Mouse (Mus musculus): ENCODE data around the gene Fyn. TPM values are rescaled to one million over a fixed set of nuclear protein-coding genes. Genes with fewer than 3 reads are reported as not detected.

Gene Fyn
- polyA plus RNA-seq, 1 experiment, result 35.5 TPM

DNA sequence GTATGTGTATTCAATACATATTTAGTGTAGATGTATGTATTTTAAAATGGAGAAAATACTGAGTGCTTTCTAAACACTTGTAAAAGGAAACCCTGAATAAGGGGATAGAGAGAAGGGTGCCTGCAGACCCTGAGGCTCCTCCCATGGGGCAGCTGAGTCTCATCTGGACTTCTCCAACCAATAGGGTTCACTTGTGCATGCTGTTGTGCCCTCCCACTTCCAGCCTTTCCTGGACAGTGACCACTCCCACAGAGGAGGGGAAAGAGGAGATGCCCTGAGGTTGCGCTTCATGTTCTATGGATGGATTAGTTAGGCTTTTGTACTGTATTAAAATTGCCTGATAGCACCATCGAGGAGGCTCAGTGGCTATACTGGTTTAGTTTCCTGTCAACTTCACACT lies 213.7 kb downstream of the Fyn start:
- no peak overlapping the region for H3K27ac ChIP-seq (ENCODE audit: insufficient read depth, low read depth, low read length)
- no peak for TF ChIP-seq CTCF (IDR thresholded peaks at IDR 0.05; ENCODE audit: low read depth, low read length)
- TF ChIP-seq POLR2A (IDR thresholded peaks at IDR 0.05; ENCODE audit: borderline replicate concordance, low read depth, low read length), result no peak
- no peaks in the 10 kb centered on the region for H3K4me1 ChIP-seq (ENCODE audit: control insufficient read depth, insufficient read depth, low read length)
- no peak overlapping the region for H3K4me3 ChIP-seq (ENCODE audit: insufficient read depth, low read length)

GRCm38 (mm10) chr10:39583718-39584117 lies 215.1 kb downstream of the Fyn start:
- Histone ChIP-seq H3K4me1 (ENCODE audit: control insufficient read depth, insufficient read depth, low read length) (no peaks in the 10 kb centered on the region), H3K4me3 (ENCODE audit: insufficient read depth, low read length) (no peak overlapping the region), H3K27ac (ENCODE audit: insufficient read depth, low read depth, low read length) (no peak overlapping the region)
- TF ChIP-seq POLR2A (IDR thresholded peaks at IDR 0.05; ENCODE audit: borderline replicate concordance, low read depth, low read length) (no peak), CTCF (IDR thresholded peaks at IDR 0.05; ENCODE audit: low read depth, low read length) (no peak)

GRCm38 (mm10) chr10:39587290-39587925 lies 218.8 kb downstream of the Fyn start:
- Histone ChIP-seq H3K4me1 (ENCODE audit: control insufficient read depth, insufficient read depth, low read length) (no peaks in the 10 kb centered on the region), H3K27ac (ENCODE audit: insufficient read depth, low read depth, low read length) (no peak overlapping the region), H3K4me3 (ENCODE audit: insufficient read depth, low read length) (no peak overlapping the region)
- no peak for TF ChIP-seq CTCF (IDR thresholded peaks at IDR 0.05; ENCODE audit: low read depth, low read length)
- TF ChIP-seq POLR2A (IDR thresholded peaks at IDR 0.05; ENCODE audit: borderline replicate concordance, low read depth, low read length), result no peak

- Histone ChIP-seq H3K4me3 (ENCODE audit: insufficient read depth, low read length) (no peak overlapping the region), H3K27ac (ENCODE audit: insufficient read depth, low read depth, low read length) (no peak overlapping the region), H3K4me1 (ENCODE audit: control insufficient read depth, insufficient read depth, low read length) (no peaks in the 10 kb centered on the region)
- no peak for TF ChIP-seq POLR2A (IDR thresholded peaks at IDR 0.05; ENCODE audit: borderline replicate concordance, low read depth, low read length)
- TF ChIP-seq CTCF (IDR thresholded peaks at IDR 0.05; ENCODE audit: low read depth, low read length), result no peak
Observed at GRCm38 (mm10) chr10:39587973-39588746, 219.5 kb downstream of the Fyn start.

DNA sequence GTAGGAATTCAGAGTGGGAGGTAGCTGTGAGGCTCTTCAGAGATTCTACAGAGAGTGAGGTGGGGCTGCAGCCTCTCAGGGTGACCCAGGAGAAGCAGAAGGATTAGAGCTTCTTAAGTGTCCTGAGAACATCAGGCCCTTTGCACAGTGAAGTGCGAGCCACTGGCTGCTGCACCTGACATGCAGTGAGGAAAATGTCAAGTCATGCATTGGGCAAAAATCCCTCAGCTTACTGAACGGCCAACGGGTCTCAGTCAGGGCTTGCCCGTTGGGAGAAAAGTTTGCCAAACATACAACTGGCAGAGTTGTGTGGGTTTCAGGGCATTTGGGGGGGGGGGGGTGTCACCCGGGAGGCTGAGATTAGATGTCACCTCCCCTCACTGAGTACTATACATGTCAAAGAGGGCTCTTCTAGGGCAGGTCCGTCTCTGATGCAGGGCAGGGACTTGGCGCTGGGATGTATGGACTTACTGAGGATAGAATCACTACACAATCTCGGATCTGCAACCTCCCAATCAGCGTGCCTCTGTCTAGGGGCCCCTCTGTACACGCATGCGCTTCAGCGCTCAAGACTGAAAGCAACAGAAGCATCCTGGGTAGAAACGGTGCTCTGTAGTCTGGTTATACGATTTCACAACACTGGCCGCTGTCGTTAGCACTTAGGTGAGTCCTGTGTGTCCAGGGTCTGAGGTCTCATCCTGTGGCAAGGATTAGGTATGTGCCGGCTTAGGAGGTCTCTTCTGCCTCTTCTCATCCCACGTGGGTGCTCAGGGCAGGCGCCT lies 221.3 kb downstream of the Fyn start:
- Histone ChIP-seq H3K4me3 (ENCODE audit: insufficient read depth, low read length) (no peak overlapping the region), H3K4me1 (ENCODE audit: control insufficient read depth, insufficient read depth, low read length) (no peaks in the 10 kb centered on the region), H3K27ac (ENCODE audit: insufficient read depth, low read depth, low read length) (no peak overlapping the region)
- TF ChIP-seq POLR2A (IDR thresholded peaks at IDR 0.05; ENCODE audit: borderline replicate concordance, low read depth, low read length), result no peak
- TF ChIP-seq CTCF (IDR thresholded peaks at IDR 0.05; ENCODE audit: low read depth, low read length), result no peak

DNA sequence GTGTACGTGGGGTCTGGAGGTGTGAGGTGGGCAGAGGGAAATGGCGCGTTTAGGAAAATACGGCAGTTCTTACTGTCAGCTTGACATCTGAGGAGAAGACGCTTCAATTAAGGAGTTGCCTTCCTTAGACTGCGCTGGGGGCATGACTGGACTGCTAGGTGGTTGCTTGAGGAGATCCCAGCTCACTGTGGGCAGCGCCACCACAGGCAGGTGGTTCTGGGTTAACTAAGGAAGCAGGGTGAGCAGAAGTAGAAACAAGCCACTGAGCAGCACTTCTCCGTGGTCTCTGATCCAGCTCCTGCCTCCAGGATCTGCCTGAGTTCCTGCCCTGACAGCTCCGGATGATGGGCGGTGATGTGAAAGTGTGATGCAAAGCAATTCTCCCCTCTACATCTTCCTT lies 222.0 kb downstream of the Fyn start:
- TF ChIP-seq POLR2A (IDR thresholded peaks at IDR 0.05; ENCODE audit: borderline replicate concordance, low read depth, low read length), result no peak
- no peak for TF ChIP-seq CTCF (IDR thresholded peaks at IDR 0.05; ENCODE audit: low read depth, low read length)
- Histone ChIP-seq H3K4me3 (ENCODE audit: insufficient read depth, low read length) (no peak overlapping the region), H3K27ac (ENCODE audit: insufficient read depth, low read depth, low read length) (no peak overlapping the region), H3K4me1 (ENCODE audit: control insufficient read depth, insufficient read depth, low read length) (no peaks in the 10 kb centered on the region)

GRCm38 (mm10) chr10:39592501-39592900 lies 223.8 kb downstream of the Fyn start:
- no peak for TF ChIP-seq POLR2A (IDR thresholded peaks at IDR 0.05; ENCODE audit: borderline replicate concordance, low read depth, low read length)
- TF ChIP-seq CTCF (IDR thresholded peaks at IDR 0.05; ENCODE audit: low read depth, low read length), result no peak
- Histone ChIP-seq H3K4me1 (ENCODE audit: control insufficient read depth, insufficient read depth, low read length) (peaks cover 3% of the 10 kb centered on the region; the same call in 1 of the 2 replicates), H3K4me3 (ENCODE audit: insufficient read depth, low read length) (no peak overlapping the region), H3K27ac (ENCODE audit: insufficient read depth, low read depth, low read length) (no peak overlapping the region)

DNA sequence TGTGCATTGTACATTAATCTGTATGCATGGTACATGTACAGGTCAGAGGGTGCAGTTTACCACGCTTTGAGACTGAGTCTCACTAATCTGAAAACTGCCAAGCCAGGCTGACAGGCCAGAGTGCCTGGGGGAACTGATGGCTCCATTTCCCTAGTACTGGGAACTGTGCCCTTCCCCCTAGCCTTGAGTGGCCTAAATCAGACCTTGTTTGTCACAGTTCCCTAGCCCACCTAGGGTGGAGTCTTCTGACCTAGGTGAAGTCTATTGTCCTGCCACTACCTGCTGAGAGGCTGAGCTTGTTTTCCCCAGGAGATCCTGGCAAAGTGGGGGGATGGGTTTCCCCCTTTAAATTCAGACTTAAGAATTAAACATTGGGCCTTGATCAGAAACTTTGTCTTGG lies 226.1 kb downstream of the Fyn start:
- H3K4me3 ChIP-seq (ENCODE audit: insufficient read depth, low read length), result no peak overlapping the region
- no peak for TF ChIP-seq CTCF (IDR thresholded peaks at IDR 0.05; ENCODE audit: low read depth, low read length)
- no peak for TF ChIP-seq POLR2A (IDR thresholded peaks at IDR 0.05; ENCODE audit: borderline replicate concordance, low read depth, low read length)
- peaks cover 3% of the 10 kb centered on the region; the same call in 1 of the 2 replicates for H3K4me1 ChIP-seq (ENCODE audit: control insufficient read depth, insufficient read depth, low read length)
- H3K27ac ChIP-seq (ENCODE audit: insufficient read depth, low read depth, low read length), result no peak overlapping the region

GRCm38 (mm10) chr10:39595862-39596261 lies 227.2 kb downstream of the Fyn start:
- H3K27ac ChIP-seq (ENCODE audit: insufficient read depth, low read depth, low read length), result no peak overlapping the region
- TF ChIP-seq CTCF (IDR thresholded peaks at IDR 0.05; ENCODE audit: low read depth, low read length) (no peak), POLR2A (IDR thresholded peaks at IDR 0.05; ENCODE audit: borderline replicate concordance, low read depth, low read length) (no peak)

More at GRCm38 (mm10) chr10:39595862-39596261, 227.2 kb downstream of the Fyn start:
- Histone ChIP-seq H3K4me1 (ENCODE audit: control insufficient read depth, insufficient read depth, low read length) (peaks cover 3% of the 10 kb centered on the region; the same call in 1 of the 2 replicates), H3K4me3 (ENCODE audit: insufficient read depth, low read length) (no peak overlapping the region)

All from bone marrow macrophage, adult 2 months (primary cell).